Mouse (Mus musculus) embryo, embryonic 11 days (tissue): ENCODE data around the gene Anks1.

Experiments used
- DNase-seq: peaks from one replicate; pipeline ENCODE4 v3.0.0-alpha.2; 2015

The Anks1 gene

GRCm38 (mm10) chr17:28022854-28023655 is 113.9 kb downstream of the Anks1 start:
- no peak for DNase-seq

GRCm38 (mm10) chr17:28025541-28025961 is 116.4 kb downstream of the Anks1 start:
- DNase-seq = no peak

GRCm38 (mm10) chr17:28026111-28026872 is 117.2 kb downstream of the Anks1 start:
- no peak for DNase-seq

GRCm38 (mm10) chr17:28027197-28027596 is 118.1 kb downstream of the Anks1 start:
- no peak for DNase-seq

GRCm38 (mm10) chr17:28028236-28028635 is 119.1 kb downstream of the Anks1 start:
- no peak for DNase-seq

GRCm38 (mm10) chr17:28029308-28029707 is 120.2 kb downstream of the Anks1 start:
- DNase-seq = no peak

- DNase-seq = no peak
Measured at GRCm38 (mm10) chr17:28030446-28030845, 121.3 kb downstream of the Anks1 start.

- no peak for DNase-seq
Measured at GRCm38 (mm10) chr17:28031281-28031941, 122.3 kb downstream of the Anks1 start.

- no peak for DNase-seq
Measured at GRCm38 (mm10) chr17:28032219-28032618, 123.1 kb downstream of the Anks1 start.

- DNase-seq = no peak
Measured at GRCm38 (mm10) chr17:28033046-28033580, 124.0 kb downstream of the Anks1 start.

- no peak for DNase-seq
Measured at GRCm38 (mm10) chr17:28034986-28035385, 125.9 kb downstream of the Anks1 start.

GRCm38 (mm10) chr17:28036813-28037756 is 128.0 kb downstream of the Anks1 start:
- DNase-seq = peak; percentile 55

GRCm38 (mm10) chr17:28040620-28041019 is 131.5 kb downstream of the Anks1 start:
- peak; percentile 77 for DNase-seq

- DNase-seq = peak; percentile 37
Measured at GRCm38 (mm10) chr17:28041298-28041697, 132.2 kb downstream of the Anks1 start.

GRCm38 (mm10) chr17:28042299-28042771 is 133.2 kb downstream of the Anks1 start:
- DNase-seq = no peak

- no peak for DNase-seq
Measured at GRCm38 (mm10) chr17:28047017-28047416, 137.9 kb downstream of the Anks1 start.

GRCm38 (mm10) chr17:28047520-28047919 is 138.4 kb downstream of the Anks1 start:
- no peak for DNase-seq

- DNase-seq = peak; percentile 75
Measured at GRCm38 (mm10) chr17:28048425-28048824, 139.3 kb downstream of the Anks1 start.

- DNase-seq = no peak
Measured at GRCm38 (mm10) chr17:28050210-28050609, 141.1 kb downstream of the Anks1 start.

GRCm38 (mm10) chr17:28052293-28052863 is 143.3 kb downstream of the Anks1 start:
- no peak for DNase-seq

- DNase-seq = no peak
Measured at GRCm38 (mm10) chr17:28058346-28058745, 149.2 kb downstream of the Anks1 start.
